Mouse (Mus musculus): Measurements from ENCODE around the gene Olfr873. TPM values are rescaled to one million over a fixed set of nuclear protein-coding genes. Genes with fewer than 3 reads are reported as not detected.
"Not testable (repeated sequence)": the region's sequence is repeated elsewhere in the genome, so short reads cannot be mapped to it uniquely, and the experiment has no call there.

Olfr873 gene
- not detected in 2 replicates for polyA plus RNA-seq (2016; fragmentation: Nextera tagmentation; extraction: Ambion mirVana)

GRCm38 (mm10) chr9:20298232-20298631, at the start of gene Olfr873:
Olfr873 (plus strand) TSS chr9:20298532.
- Histone ChIP-seq H3K4me3 (no peak within 1 kb of the TSS), H3K4me1 (no peaks in the 10 kb centered on the region), H3K36me3 (no peaks in the 10 kb centered on the region), H3K9me3 (replicated peaks) (peaks cover 8% of the 10 kb centered on the region; the same call in 1 of the 2 replicates), H3K27ac (replicated peaks) (no peak within 1 kb of the TSS), H3K27me3 (ENCODE audit: low read depth, poor library complexity, severe bottlenecking) (no peaks in the 10 kb centered on the region)
- 78% methylated on average over 1 of the region's 1 CpGs for WGBS
- DNase-seq (ENCODE audit: low spot score), result no peak

GRCm38 (mm10) chr9:20282051-20282450, 16.3 kb upstream of the Olfr873 start, which contains the start of gene Olfr39:
Olfr39 (plus strand) TSS chr9:20282351.
- Histone ChIP-seq H3K4me1 (no peaks in the 10 kb centered on the region), H3K27me3 (ENCODE audit: low read depth, poor library complexity, severe bottlenecking) (no peaks in the 10 kb centered on the region), H3K27ac (replicated peaks) (no peak within 1 kb of the TSS), H3K9me3 (replicated peaks) (no peaks in the 10 kb centered on the region; the same call in 1 of the 2 replicates), H3K4me3 (no peak within 1 kb of the TSS), H3K36me3 (no peaks in the 10 kb centered on the region)
- 91% methylated on average over 1 of the region's 1 CpGs for WGBS
- no peak for DNase-seq (ENCODE audit: low spot score)

DNA sequence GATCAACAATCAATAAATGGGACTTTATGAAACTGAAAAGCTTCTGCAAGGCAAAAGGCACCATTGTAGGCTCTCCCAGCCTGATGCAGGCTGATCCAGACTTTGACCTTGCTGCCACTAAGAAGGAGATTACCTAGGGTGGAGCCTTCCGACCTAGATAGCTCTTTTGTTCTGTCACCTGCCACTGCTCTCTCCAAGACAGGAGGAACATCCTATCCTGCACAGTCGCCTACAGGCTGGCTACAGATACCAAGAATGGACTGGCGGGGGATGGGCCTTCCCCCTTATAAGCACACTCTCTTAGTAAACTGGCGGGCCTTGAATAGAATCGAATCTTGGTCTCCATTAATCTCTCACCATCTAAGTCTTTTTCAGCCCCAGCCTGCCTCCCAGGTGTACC, 2.8 kb upstream of the Olfr873 start:
- H3K4me1 ChIP-seq; H3K9me3 ChIP-seq (replicated peaks); H3K27me3 ChIP-seq (ENCODE audit: low read depth, poor library complexity, severe bottlenecking); DNase-seq (ENCODE audit: low spot score); H3K27ac ChIP-seq (replicated peaks); H3K36me3 ChIP-seq; H3K4me3 ChIP-seq: not testable (repeated sequence)
- WGBS, result 85% methylated on average over 5 of the region's 5 CpGs

- Histone ChIP-seq H3K36me3 (no peaks in the 10 kb centered on the region), H3K4me3 (no peak within 1 kb of the TSS), H3K4me1 (no peaks in the 10 kb centered on the region), H3K27ac (replicated peaks) (no peak within 1 kb of the TSS), H3K9me3 (replicated peaks) (peaks cover 2% of the 10 kb centered on the region; the same call in 1 of the 2 replicates), H3K27me3 (ENCODE audit: low read depth, poor library complexity, severe bottlenecking) (no peaks in the 10 kb centered on the region)
- no peak for DNase-seq (ENCODE audit: low spot score)
Observed at GRCm38 (mm10) chr9:20335994-20336393, 37.7 kb downstream of the Olfr873 start, which contains the start of gene Olfr18. Olfr18 (minus strand) TSS chr9:20336094.

DNA sequence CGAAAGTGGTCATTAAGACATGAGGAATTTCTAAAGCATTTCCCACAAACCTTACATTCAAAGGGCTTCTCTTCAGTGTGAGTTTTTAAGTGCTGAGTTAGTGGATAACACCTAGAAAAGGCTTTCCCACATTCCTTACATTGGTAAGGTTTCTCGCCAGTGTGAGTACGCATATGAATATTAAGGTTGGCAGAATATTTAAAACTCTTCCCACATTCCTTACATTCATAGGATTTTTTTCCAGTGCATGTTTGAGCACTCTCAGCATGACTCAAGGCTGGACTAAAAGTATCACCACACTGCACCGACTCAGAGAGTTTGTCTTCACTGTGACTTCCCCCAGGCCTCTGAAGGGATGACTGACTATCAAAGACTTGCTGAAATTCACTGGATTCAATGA, 50.2 kb downstream of the Olfr873 start:
- Histone ChIP-seq H3K9me3 (replicated peaks) (peaks cover 24% of the 10 kb centered on the region; the same call in 1 of the 2 replicates), H3K36me3 (peaks cover 64% of the 10 kb centered on the region), H3K4me3 (no peak overlapping the region), H3K27me3 (ENCODE audit: low read depth, poor library complexity, severe bottlenecking) (no peaks in the 10 kb centered on the region), H3K4me1 (no peaks in the 10 kb centered on the region), H3K27ac (replicated peaks) (no peak overlapping the region)
- no peak for DNase-seq (ENCODE audit: low spot score)
- WGBS, result 92% methylated on average over 4 of the region's 4 CpGs

Other genes starting within 250 kb of the Olfr873 start
- gene Olfr867, start 241.0 kb upstream of the Olfr873 start, polyA plus RNA-seq (2016; fragmentation: Nextera tagmentation; extraction: Ambion mirVana), result not detected in 2 replicates
- gene Olfr868, start 199.9 kb upstream of the Olfr873 start, polyA plus RNA-seq (2016; fragmentation: Nextera tagmentation; extraction: Ambion mirVana), result not detected in 2 replicates
- gene Olfr869, start 169.5 kb upstream of the Olfr873 start, polyA plus RNA-seq (2016; fragmentation: Nextera tagmentation; extraction: Ambion mirVana), result not detected in 2 replicates
- not detected in 2 replicates for gene Olfr870, start 124.5 kb upstream of the Olfr873 start, polyA plus RNA-seq (2016; fragmentation: Nextera tagmentation; extraction: Ambion mirVana)
- not detected in 2 replicates for gene Olfr871, start 86.3 kb upstream of the Olfr873 start, polyA plus RNA-seq (2016; fragmentation: Nextera tagmentation; extraction: Ambion mirVana)
- not detected in 2 replicates for gene Olfr872, start 61.4 kb upstream of the Olfr873 start, polyA plus RNA-seq (2016; fragmentation: Nextera tagmentation; extraction: Ambion mirVana)
- gene Olfr39, start 16.2 kb upstream of the Olfr873 start, polyA plus RNA-seq (2016; fragmentation: Nextera tagmentation; extraction: Ambion mirVana), result not detected in 2 replicates
- gene Olfr18, start 37.6 kb downstream of the Olfr873 start, polyA plus RNA-seq (2016; fragmentation: Nextera tagmentation; extraction: Ambion mirVana), result not detected in 2 replicates
- gene Zfp560, start 86.6 kb downstream of the Olfr873 start, polyA plus RNA-seq (2016; fragmentation: Nextera tagmentation; extraction: Ambion mirVana), result 29.1 and 32.1 TPM in 2 replicates
- 20.5 and 23.3 TPM in 2 replicates for gene Zfp26, start 161.6 kb downstream of the Olfr873 start, polyA plus RNA-seq (2016; fragmentation: Nextera tagmentation; extraction: Ambion mirVana)
- 27.3 and 31.3 TPM in 2 replicates for gene Zfp426, start 194.2 kb downstream of the Olfr873 start, polyA plus RNA-seq (2016; fragmentation: Nextera tagmentation; extraction: Ambion mirVana)
- gene Zfp266, start 222.9 kb downstream of the Olfr873 start, polyA plus RNA-seq (2016; fragmentation: Nextera tagmentation; extraction: Ambion mirVana), result 117 and 139 TPM in 2 replicates

Data from midbrain, embryonic 10.5 days (tissue).